Mouse (Mus musculus) stomach, embryonic 16.5 days (tissue): ENCODE measurements around the gene Tctex1d2. TPM values are rescaled to one million over a fixed set of nuclear protein-coding genes. Genes with fewer than 3 reads are reported as not detected.
A peak's percentile ranks its signal among the peaks of the same experiment; 100 is the strongest.

Experiments used
- ATAC-seq: fragments of 200-750 bp; cut with Nextera tagmentation; 2 replicates; pipeline ENCODE4 v1.8.0; 2017; ENCODE audit warnings: moderate number of reproducible peaks, moderate TSS enrichment; ENCODE audit not compliant: insufficient read depth, low FRiP score
- H3K27ac ChIP-seq: fragments of 300-500 bp; sonication (generic); 2 replicates; pipeline ENCODE4 v1.5.1; 2014; ENCODE audit warnings: low read length
- H3K27me3 ChIP-seq: fragments of 300-500 bp; sonication (generic); 2 replicates; pipeline ENCODE4 v1.6.1; 2014; ENCODE audit warnings: low read length, control low read depth, mixed read lengths; ENCODE audit not compliant: control insufficient read depth, insufficient read depth
- H3K36me3 ChIP-seq: fragments of 300-500 bp; sonication (generic); 2 replicates; pipeline ENCODE4 v1.6.1; 2014; ENCODE audit warnings: low read length; ENCODE audit not compliant: control insufficient read depth, insufficient read depth
- H3K4me1 ChIP-seq: fragments of 300-500 bp; sonication (generic); 2 replicates; pipeline ENCODE4 v1.6.1; 2014; ENCODE audit warnings: low read length, control low read depth, mixed read lengths; ENCODE audit not compliant: control insufficient read depth, insufficient read depth
- H3K4me2 ChIP-seq: fragments of 300-500 bp; sonication (generic); 2 replicates; pipeline ENCODE4 v1.6.1; 2014; ENCODE audit warnings: low read depth, low read length, mixed read lengths
- H3K4me3 ChIP-seq: fragments of 300-500 bp; sonication (generic); replicated peaks from 2 replicates; pipeline ENCODE4 v1.5.1; 2014; ENCODE audit warnings: mild to moderate bottlenecking, low read length
- H3K9ac ChIP-seq: fragments of 300-500 bp; sonication (generic); 2 replicates; pipeline ENCODE4 v1.6.1; 2014; ENCODE audit warnings: low read length
- H3K9me3 ChIP-seq: fragments of 300-500 bp; sonication (generic); replicated peaks from 2 replicates; pipeline ENCODE4 v1.6.1; 2016; ENCODE audit warnings: low read length, control low read depth; ENCODE audit not compliant: control insufficient read depth
- WGBS: fragments of 180-500 bp; shearing (Covaris S2); extraction: QIAGEN DNeasy Blood & Tissue Kit; methylation state at CpG from one replicate; pipeline ENCODE4 v1.1.7; 2014; 5-methylcytosine and 5-hydroxymethylcytosine counted together
- polyA plus RNA-seq: library from polyadenylated mRNA; unstranded; fragments of >200 nt; fragmentation: Nextera tagmentation; extraction: Ambion mirVana; gene quantifications from 2 replicates; pipeline ENCODE4 v1.2.1, GENCODE M21; 2015

Gene Tctex1d2
- 24.4 and 24.5 TPM in 2 replicates for polyA plus RNA-seq

DNA sequence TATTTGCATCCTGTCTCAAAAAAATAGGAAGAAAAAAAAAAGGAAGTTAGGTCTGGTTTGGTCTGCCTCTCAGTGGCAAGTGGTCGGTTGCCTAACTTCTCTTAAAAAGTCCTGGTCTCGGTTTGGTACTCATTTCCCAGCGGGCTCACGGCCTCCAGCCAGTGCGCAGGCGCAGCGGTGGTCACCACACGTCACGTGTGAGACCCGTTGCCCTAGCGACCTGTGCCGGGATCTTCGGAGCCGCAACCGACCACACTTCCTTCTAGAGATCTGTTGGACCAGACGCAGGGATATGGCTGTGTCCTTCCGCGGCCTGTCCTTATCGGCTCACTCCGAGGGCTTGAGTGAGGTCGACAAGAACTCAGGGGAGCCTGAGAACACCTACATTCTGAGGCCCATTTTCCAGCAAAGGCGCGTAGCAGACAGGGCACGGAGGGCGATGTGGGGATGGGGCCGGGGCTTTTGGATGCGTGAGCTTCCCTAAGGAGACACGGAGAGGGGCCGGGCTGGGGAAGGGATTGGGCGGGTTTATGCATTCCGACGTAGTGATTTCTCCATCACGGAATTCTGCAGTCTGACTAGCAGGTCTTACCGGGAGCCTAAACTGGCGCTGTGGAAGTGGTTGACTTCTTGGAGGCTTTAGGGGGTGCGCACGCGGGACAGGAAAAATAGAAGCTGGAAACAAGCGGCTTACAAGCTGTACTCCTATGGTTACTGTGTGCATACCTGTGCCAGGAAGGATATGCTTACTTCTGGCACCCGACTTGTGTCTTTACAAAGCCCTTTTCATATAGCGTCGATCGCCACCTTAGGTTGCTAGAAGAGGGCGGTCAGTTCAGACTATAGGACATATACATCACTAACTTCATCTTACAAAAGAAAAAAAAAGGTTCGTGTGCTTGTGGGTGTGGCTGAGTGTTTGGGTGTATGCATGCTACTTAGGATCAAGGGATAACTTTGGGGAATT lies at the start of gene Tctex1d2:
Tctex1d2 (plus strand) TSS at position 186 of the 967 bp plus-strand sequence.
- Histone ChIP-seq H3K4me3 (peak within 1 kb of the TSS; percentile 69), H3K27ac (peak within 1 kb of the TSS; percentile 88), H3K9ac (peak within 1 kb of the TSS; percentile 84), H3K4me1 (peaks cover 8% of the 10 kb centered on the region; the same call in 1 of the 2 replicates), H3K4me2 (peak within 1 kb of the TSS; percentile 67), H3K36me3 (no peaks in the 10 kb centered on the region), H3K27me3 (no peaks in the 10 kb centered on the region), H3K9me3 (peaks cover 4% of the 10 kb centered on the region; the same call in 1 of the 2 replicates)
- peak; percentile 97 for ATAC-seq
- WGBS, result 1% methylated on average over 45 of the region's 45 CpGs

DNA sequence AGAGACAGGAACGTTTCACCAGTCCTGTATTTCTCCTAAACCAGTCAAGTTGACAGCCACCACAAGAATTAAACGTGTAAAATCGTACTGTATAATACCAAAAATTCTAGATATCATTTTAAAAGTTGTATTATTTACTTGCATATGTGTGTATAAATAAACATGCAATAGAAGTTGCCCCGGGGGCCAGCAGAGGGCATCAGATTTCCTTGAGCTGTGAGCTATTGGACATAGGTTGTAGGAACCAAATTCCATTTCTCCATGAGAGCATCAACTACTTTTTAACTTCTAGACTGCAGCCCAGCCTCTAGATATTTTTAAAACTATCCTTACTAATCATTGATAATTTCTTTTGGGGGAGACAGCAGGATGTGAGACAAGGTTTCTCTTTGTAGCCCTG lies 48.2 kb upstream of the Tctex1d2 start:
- Histone ChIP-seq H3K27me3 (no peaks in the 10 kb centered on the region), H3K9ac (no peak overlapping the region), H3K9me3 (no peaks in the 10 kb centered on the region), H3K4me1 (no peaks in the 10 kb centered on the region), H3K4me2 (no peak overlapping the region), H3K36me3 (peaks cover 10% of the 10 kb centered on the region), H3K27ac (no peak overlapping the region), H3K4me3 (no peak overlapping the region)
- WGBS, result 82% methylated on average over 4 of the region's 4 CpGs
- no peak for ATAC-seq

DNA sequence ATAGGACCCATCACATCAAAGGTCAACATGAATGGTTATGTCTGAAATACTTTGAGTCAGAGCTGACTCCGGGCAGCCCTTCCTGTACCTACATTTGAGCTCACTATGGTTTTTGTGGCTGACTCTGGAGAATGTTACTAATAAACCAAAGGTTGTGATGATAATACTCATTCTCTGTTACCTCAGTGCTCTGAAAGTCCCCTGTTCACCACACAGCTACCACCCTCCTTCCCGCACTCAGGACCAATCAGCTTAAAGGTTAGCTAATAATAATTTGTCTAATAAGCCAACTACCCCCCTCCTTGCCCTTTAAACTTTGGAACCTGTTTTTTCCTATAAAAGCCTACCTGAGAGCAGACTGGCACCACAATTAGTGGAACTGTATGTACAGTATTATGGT lies 39.9 kb upstream of the Tctex1d2 start:
- Histone ChIP-seq H3K4me1 (no peaks in the 10 kb centered on the region), H3K27me3 (no peaks in the 10 kb centered on the region), H3K4me3 (no peak overlapping the region), H3K27ac (no peak overlapping the region), H3K9ac (no peak overlapping the region), H3K36me3 (peaks cover 31% of the 10 kb centered on the region), H3K4me2 (no peak overlapping the region), H3K9me3 (no peaks in the 10 kb centered on the region)
- ATAC-seq, result no peak
- WGBS, result 89% methylated on average over 2 of the region's 2 CpGs

DNA sequence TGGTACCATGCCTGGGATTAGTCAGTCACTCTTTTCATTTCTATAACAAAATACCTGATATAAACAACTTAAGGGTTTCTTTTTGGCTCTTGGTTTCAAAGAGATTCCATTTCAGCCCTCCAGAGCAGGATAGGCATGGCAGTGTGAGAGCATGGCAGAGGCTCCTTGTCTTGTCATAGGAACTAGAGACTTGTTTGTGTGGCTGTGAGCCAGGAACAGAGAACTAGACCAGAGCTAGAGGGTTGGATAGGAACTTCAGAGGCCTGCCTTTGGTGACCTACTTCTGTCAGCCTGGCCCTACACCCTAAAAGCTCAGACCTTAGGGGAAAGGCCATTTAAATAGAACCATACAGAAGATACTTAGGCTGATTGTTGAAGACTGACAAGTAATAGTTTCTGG lies 36.6 kb upstream of the Tctex1d2 start:
- no peaks in the 10 kb centered on the region for H3K4me1 ChIP-seq
- H3K36me3 ChIP-seq, result peaks cover 30% of the 10 kb centered on the region
- no peak for ATAC-seq
- H3K27ac ChIP-seq, result no peak overlapping the region
- no peak overlapping the region for H3K4me3 ChIP-seq
- H3K27me3 ChIP-seq, result no peaks in the 10 kb centered on the region
- no peak overlapping the region for H3K4me2 ChIP-seq
- H3K9ac ChIP-seq, result no peak overlapping the region
- H3K9me3 ChIP-seq, result no peaks in the 10 kb centered on the region

DNA sequence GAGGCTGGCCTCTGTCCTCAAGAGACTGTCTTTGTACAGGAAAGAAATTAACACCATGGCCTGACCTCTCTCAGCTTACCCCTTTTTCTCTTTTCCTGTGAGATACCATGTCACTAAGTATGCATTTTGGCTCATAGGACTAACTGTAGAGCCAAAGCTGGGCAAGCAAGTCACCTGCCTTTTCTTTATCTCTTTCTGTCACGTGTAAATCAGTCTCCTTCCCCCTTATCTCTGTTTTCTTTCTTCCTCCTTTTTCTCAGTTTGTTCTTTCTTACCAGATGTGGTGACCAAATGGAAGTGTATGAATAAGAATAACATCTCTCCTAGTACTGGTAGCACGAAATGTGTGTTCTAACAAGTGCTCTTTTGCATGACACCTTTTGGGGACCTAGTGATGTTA lies 34.6 kb upstream of the Tctex1d2 start:
- WGBS, result 70% methylated on average over 2 of the region's 2 CpGs
- Histone ChIP-seq H3K27ac (no peak overlapping the region), H3K4me1 (no peaks in the 10 kb centered on the region), H3K36me3 (peaks cover 23% of the 10 kb centered on the region), H3K9ac (no peak overlapping the region), H3K4me3 (no peak overlapping the region), H3K27me3 (no peaks in the 10 kb centered on the region), H3K9me3 (no peaks in the 10 kb centered on the region), H3K4me2 (no peak overlapping the region)
- no peak for ATAC-seq

DNA sequence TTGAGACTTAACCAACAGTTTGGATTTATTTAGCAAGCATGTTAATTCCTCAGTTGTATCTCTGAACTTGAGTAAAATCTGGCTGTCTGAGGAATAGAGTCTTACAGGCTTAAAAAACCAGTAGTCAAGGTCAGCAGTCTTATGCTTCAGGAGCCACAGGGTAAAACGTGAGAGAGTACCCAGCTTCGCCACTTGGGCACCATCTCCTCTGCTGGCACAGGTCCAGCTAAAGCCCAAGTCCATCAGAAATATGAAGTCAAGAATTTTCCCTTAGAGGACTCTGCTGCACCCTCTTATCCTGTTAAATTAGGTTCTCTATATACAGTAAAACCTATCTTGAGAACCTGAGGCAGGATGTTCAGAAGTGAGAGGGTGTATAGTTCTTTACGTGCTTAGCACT lies 32.7 kb upstream of the Tctex1d2 start:
- Histone ChIP-seq H3K27ac (no peak overlapping the region), H3K4me1 (no peaks in the 10 kb centered on the region), H3K36me3 (peaks cover 16% of the 10 kb centered on the region), H3K4me2 (no peak overlapping the region), H3K27me3 (no peaks in the 10 kb centered on the region), H3K9me3 (no peaks in the 10 kb centered on the region), H3K9ac (no peak overlapping the region), H3K4me3 (no peak overlapping the region)
- ATAC-seq, result no peak
- WGBS, result 84% methylated on average over 3 of the region's 3 CpGs

DNA sequence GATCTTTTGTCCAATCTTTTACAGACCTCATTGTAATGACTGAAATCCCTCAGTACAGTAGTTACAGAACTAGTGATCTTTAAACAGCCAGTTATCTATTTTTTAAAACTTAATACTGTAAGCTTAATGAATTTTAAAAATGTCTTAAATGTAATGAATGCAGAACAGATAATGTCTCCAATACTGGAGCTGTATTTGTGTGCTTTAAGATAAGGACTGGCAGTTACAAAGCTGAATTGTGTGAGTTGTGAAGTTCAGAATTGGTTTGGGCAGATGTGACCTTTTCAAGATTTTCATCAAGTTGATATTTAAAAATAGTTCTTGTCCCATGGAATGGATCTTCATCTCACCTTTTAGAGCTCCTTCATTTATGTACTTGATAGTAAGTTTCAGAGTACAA lies 30.5 kb upstream of the Tctex1d2 start:
- no peaks in the 10 kb centered on the region for H3K4me1 ChIP-seq
- no peak overlapping the region for H3K27ac ChIP-seq
- H3K4me3 ChIP-seq, result no peak overlapping the region
- ATAC-seq, result no peak
- no peaks in the 10 kb centered on the region for H3K27me3 ChIP-seq
- H3K36me3 ChIP-seq, result peaks cover 21% of the 10 kb centered on the region; the same call in 1 of the 2 replicates
- H3K9ac ChIP-seq, result no peak overlapping the region
- H3K4me2 ChIP-seq, result no peak overlapping the region
- no peaks in the 10 kb centered on the region for H3K9me3 ChIP-seq

DNA sequence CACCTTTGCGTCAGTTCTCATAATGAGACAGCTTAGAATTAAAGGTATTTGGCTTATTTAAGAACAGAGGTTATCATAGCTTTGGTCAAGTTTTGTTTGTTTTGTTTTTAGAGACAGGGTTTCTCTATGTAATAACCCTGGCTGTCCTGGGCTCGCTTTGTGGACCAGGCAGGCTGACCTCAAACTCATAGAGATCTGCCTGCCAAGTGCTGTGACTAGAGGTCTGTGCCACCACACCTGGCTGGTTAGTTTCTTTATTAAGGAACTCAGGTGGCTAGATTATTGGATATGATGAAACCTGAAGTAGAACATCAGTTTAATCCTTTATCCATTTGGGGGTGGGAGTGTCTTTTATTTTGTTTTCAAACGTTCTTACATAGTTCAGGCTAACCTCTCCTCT lies 29.7 kb upstream of the Tctex1d2 start:
- ATAC-seq, result no peak
- no peak overlapping the region for H3K9ac ChIP-seq
- no peak overlapping the region for H3K4me3 ChIP-seq
- 74% methylated on average over 3 of the region's 3 CpGs for WGBS
- no peaks in the 10 kb centered on the region for H3K9me3 ChIP-seq
- no peaks in the 10 kb centered on the region for H3K27me3 ChIP-seq
- no peak overlapping the region for H3K27ac ChIP-seq
- H3K4me1 ChIP-seq, result no peaks in the 10 kb centered on the region
- H3K36me3 ChIP-seq, result peaks cover 18% of the 10 kb centered on the region; the same call in 1 of the 2 replicates
- no peak overlapping the region for H3K4me2 ChIP-seq

DNA sequence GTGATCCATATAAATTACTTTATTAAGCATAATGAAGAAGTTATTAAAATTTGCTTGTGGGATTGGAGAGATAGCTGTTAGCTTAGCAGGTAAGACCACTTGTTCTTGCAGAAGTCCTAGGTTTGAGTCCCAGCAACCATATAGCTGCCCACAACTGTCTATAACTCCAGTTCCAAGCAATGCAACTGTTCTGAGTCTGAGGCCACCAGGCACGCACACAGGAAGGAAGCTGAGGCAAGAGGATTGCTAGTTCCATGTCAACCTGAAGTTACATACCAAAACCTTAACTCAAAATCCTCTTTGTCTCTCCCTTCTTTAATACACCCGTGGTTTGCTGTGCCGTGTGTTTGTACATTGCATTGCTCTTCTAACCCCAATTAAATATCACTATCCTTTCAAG lies 28.6 kb upstream of the Tctex1d2 start:
- ATAC-seq, result no peak
- Histone ChIP-seq H3K9me3 (no peaks in the 10 kb centered on the region), H3K27me3 (no peaks in the 10 kb centered on the region), H3K4me1 (no peaks in the 10 kb centered on the region), H3K27ac (no peak overlapping the region), H3K4me3 (no peak overlapping the region), H3K9ac (no peak overlapping the region), H3K4me2 (no peak overlapping the region), H3K36me3 (peaks cover 11% of the 10 kb centered on the region; the same call in 1 of the 2 replicates)
- 85% methylated on average over 3 of the region's 3 CpGs for WGBS
